Mouse (Mus musculus) kidney, adult 2 months (tissue): ENCODE measurements around the gene Il2rb. TPM values are rescaled to one million over a fixed set of nuclear protein-coding genes. Genes with fewer than 3 reads are reported as not detected.
A peak's percentile ranks its signal among the peaks of the same experiment; 100 is the strongest.

Source experiments
- DNase-seq: peaks from one replicate; pipeline ENCODE4 v3.0.0; 2021
- H3K27ac ChIP-seq: fragments of 200-500 bp; 2 replicates; pipeline ENCODE4 v1.5.1; 2012; ENCODE audit warnings: low read depth, low read length, control low read depth, inconsistent platforms; ENCODE audit not compliant: insufficient read depth
- H3K27me3 ChIP-seq: fragments of 200-500 bp; replicated peaks from 2 replicates; pipeline ENCODE4 v1.6.1; 2012; ENCODE audit warnings: mild to moderate bottlenecking, moderate library complexity, low read length, inconsistent platforms; ENCODE audit not compliant: control insufficient read depth, insufficient read depth
- H3K36me3 ChIP-seq: fragments of 200-500 bp; 2 replicates; pipeline ENCODE4 v1.6.1; 2012; ENCODE audit warnings: mild to moderate bottlenecking, moderate library complexity, low read length, inconsistent platforms; ENCODE audit not compliant: control insufficient read depth, insufficient read depth
- H3K4me1 ChIP-seq: fragments of 200-500 bp; 2 replicates; pipeline ENCODE4 v1.6.1; 2011; ENCODE audit warnings: low read length; ENCODE audit not compliant: control insufficient read depth, insufficient read depth
- H3K4me3 ChIP-seq: fragments of 200-500 bp; 2 replicates; pipeline ENCODE4 v1.5.1; 2011; ENCODE audit warnings: mild to moderate bottlenecking, low read depth, low read length, control low read depth; ENCODE audit not compliant: insufficient read depth
- CTCF ChIP-seq: fragments of 200-500 bp; conservative IDR thresholded peaks from 2 replicates; pipeline ENCODE4 v1.5.1; 2011; ENCODE audit warnings: low read depth, mild to moderate bottlenecking, control low read depth, low read length, moderate library complexity, mixed read lengths; ENCODE audit not compliant: insufficient read depth, insufficient read length
- POLR2A ChIP-seq: fragments of 200-500 bp; IDR thresholded peaks from one replicate; pipeline ENCODE4 v1.6.1; 2011; ENCODE audit warnings: low read depth, low read length, control low read depth
- WGBS: fragments of 180-500 bp; shearing (Covaris S2); methylation state at CpG from one replicate; pipeline ENCODE4 v1.1.7; 2018; 5-methylcytosine and 5-hydroxymethylcytosine counted together
- polyA plus RNA-seq: library from polyadenylated mRNA; depleted of rRNA; stranded (reverse); fragments of >200 nt; gene quantifications from 2 replicates; pipeline ENCODE4 v1.2.3, GENCODE M21; 2012

Il2rb gene
- polyA plus RNA-seq, 1 experiment, result 6.3 TPM

- no peak for TF ChIP-seq POLR2A
- no peak for TF ChIP-seq CTCF
- Histone ChIP-seq H3K4me1 (peaks cover 12% of the 10 kb centered on the region; the same call in 1 of the 2 replicates), H3K36me3 (no peaks in the 10 kb centered on the region), H3K27me3 (no peaks in the 10 kb centered on the region), H3K27ac (peak overlapping the region; percentile 58), H3K4me3 (no peak overlapping the region)
- 83% methylated on average over 3 of the region's 3 CpGs for WGBS
- DNase-seq, result no peak
Measured at GRCm38 (mm10) chr15:78530141-78530540, 35.1 kb upstream of the Il2rb start.

- H3K4me1 ChIP-seq, result peaks cover 12% of the 10 kb centered on the region; the same call in 1 of the 2 replicates
- H3K4me3 ChIP-seq, result peak overlapping the region; percentile 39
- H3K27ac ChIP-seq, result peak overlapping the region; percentile 80
- H3K27me3 ChIP-seq, result no peaks in the 10 kb centered on the region
- no peaks in the 10 kb centered on the region for H3K36me3 ChIP-seq
- TF ChIP-seq CTCF (no peak), POLR2A (no peak)
- 20% methylated on average over 15 of the region's 15 CpGs for WGBS
- peak; percentile 68 for DNase-seq
Measured at GRCm38 (mm10) chr15:78529428-78529990, 34.4 kb upstream of the Il2rb start.

GRCm38 (mm10) chr15:78528726-78529411, 33.8 kb upstream of the Il2rb start:
- DNase-seq, result peak; percentile 76

GRCm38 (mm10) chr15:78527973-78528372, 32.9 kb upstream of the Il2rb start:
- Histone ChIP-seq H3K27me3 (no peaks in the 10 kb centered on the region), H3K36me3 (no peaks in the 10 kb centered on the region), H3K4me1 (peaks cover 8% of the 10 kb centered on the region; the same call in 1 of the 2 replicates), H3K27ac (peak overlapping the region; percentile 8; the same call in 1 of the 2 replicates), H3K4me3 (no peak overlapping the region)
- WGBS, result 57% methylated on average over 7 of the region's 7 CpGs
- TF ChIP-seq POLR2A, result no peak
- TF ChIP-seq CTCF, result no peak
- DNase-seq, result peak; percentile 46

More at GRCm38 (mm10) chr15:78528726-78529411, 33.8 kb upstream of the Il2rb start:
- peaks cover 12% of the 10 kb centered on the region; the same call in 1 of the 2 replicates for H3K4me1 ChIP-seq
- no peaks in the 10 kb centered on the region for H3K27me3 ChIP-seq
- H3K36me3 ChIP-seq, result no peaks in the 10 kb centered on the region
- WGBS, result 48% methylated on average over 11 of the region's 11 CpGs
- TF ChIP-seq POLR2A, result no peak
- no peak for TF ChIP-seq CTCF
- peak overlapping the region; percentile 39 for H3K4me3 ChIP-seq
- H3K27ac ChIP-seq, result peak overlapping the region; percentile 80

- no peak for DNase-seq
- H3K27me3 ChIP-seq, result no peaks in the 10 kb centered on the region
- H3K27ac ChIP-seq, result no peak overlapping the region
- no peaks in the 10 kb centered on the region for H3K4me1 ChIP-seq
- TF ChIP-seq CTCF (no peak), POLR2A (no peak)
- H3K4me3 ChIP-seq, result no peak overlapping the region
- H3K36me3 ChIP-seq, result no peaks in the 10 kb centered on the region
- WGBS, result 88% methylated on average over 5 of the region's 5 CpGs
Measured at GRCm38 (mm10) chr15:78524163-78524562, 29.1 kb upstream of the Il2rb start.

GRCm38 (mm10) chr15:78521892-78522291, 26.8 kb upstream of the Il2rb start:
- Histone ChIP-seq H3K27me3 (no peaks in the 10 kb centered on the region), H3K4me3 (no peak overlapping the region), H3K27ac (no peak overlapping the region), H3K36me3 (no peaks in the 10 kb centered on the region), H3K4me1 (no peaks in the 10 kb centered on the region)
- no peak for DNase-seq
- TF ChIP-seq POLR2A, result no peak
- TF ChIP-seq CTCF, result no peak
- 71% methylated on average over 6 of the region's 6 CpGs for WGBS

- H3K27ac ChIP-seq, result no peak overlapping the region
- no peaks in the 10 kb centered on the region for H3K36me3 ChIP-seq
- no peak for DNase-seq
- H3K4me3 ChIP-seq, result no peak overlapping the region
- 74% methylated on average over 8 of the region's 8 CpGs for WGBS
- H3K27me3 ChIP-seq, result no peaks in the 10 kb centered on the region
- no peaks in the 10 kb centered on the region for H3K4me1 ChIP-seq
- TF ChIP-seq POLR2A (no peak), CTCF (no peak)
Measured at GRCm38 (mm10) chr15:78521331-78521730, 26.3 kb upstream of the Il2rb start.
